In the genomic region with DNA sequence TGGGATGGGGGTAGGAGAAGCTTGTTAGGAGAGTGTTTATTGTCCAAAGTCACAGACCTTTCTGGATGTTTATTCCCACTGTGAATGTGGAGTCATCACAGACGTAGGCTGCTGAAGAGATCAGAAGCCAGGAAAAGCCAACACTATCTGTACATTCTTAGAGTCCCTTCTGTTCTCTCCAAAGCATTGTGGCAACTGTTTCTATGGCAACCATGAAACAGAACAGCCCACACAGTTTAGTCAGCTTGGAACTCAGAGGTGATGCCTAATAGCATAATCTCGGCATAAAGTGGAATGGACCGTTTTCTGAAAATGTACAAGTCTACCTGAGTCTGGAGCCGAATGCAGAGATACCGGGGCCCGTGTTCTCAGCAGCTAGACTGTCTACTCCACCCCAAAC, we compare ENCODE assay signal across 10 mouse cellular contexts.
DNase-seq lines count a peak whose midpoint lies in the region; ATAC-seq and TF ChIP-seq lines count a peak whose summit lies in the region.
"Had no signal": no experiment of that assay in that cellular context is flagged by ENCODE, and none has a peak within 500 bp of the region (broad histone marks: within the 10 kb centered on the region; RNA-seq: fewer than 3 reads in every experiment).

No protein-coding gene starts in this region.

- peaks cover 45% of the 10 kb centered on the region for H3K4me1 ChIP-seq in heart, embryonic 15.5 days (replicated peaks)
- no peaks in the 10 kb centered on the region; the same call in none of the 2 replicates for H3K4me1 ChIP-seq in testis, adult 2 months (ENCODE audit: control insufficient read depth, insufficient read depth, low read length)
- H3K4me1 ChIP-seq in kidney, embryonic 16.5 days (ENCODE audit: insufficient read depth, low read length), result no peaks in the 10 kb centered on the region; the same call in 1 of the 2 replicates

- no peak; the same call in 1 of the 2 replicates for TF ChIP-seq POLR2A in testis, adult 2 months (IDR thresholded peaks at IDR 0.05; ENCODE audit: control insufficient read depth, low read depth, low read length)

- no peak overlapping the region for H3K4me2 ChIP-seq in heart, embryonic 15.5 days
- no peak overlapping the region for H3K4me2 ChIP-seq in kidney, embryonic 16.5 days (replicated peaks; ENCODE audit: low read depth, low read length)
- H3K4me2 ChIP-seq: liver, embryonic 11.5 days had no signal

- H3K27me3 ChIP-seq in heart, embryonic 15.5 days, result no peaks in the 10 kb centered on the region
- H3K27me3 ChIP-seq in testis, adult 2 months (ENCODE audit: control insufficient read depth, insufficient read depth, low read length), result no peaks in the 10 kb centered on the region
- no peaks in the 10 kb centered on the region for H3K27me3 ChIP-seq in kidney, embryonic 16.5 days (ENCODE audit: insufficient read depth, low read length)

- no peak for TF ChIP-seq CTCF in testis, adult 2 months (IDR thresholded peaks at IDR 0.05; ENCODE audit: control insufficient read depth, insufficient read depth, insufficient replicate concordance, low read depth, low read length)

- H3K27ac ChIP-seq in heart, embryonic 15.5 days, result 0 out of 2 replicates have a peak overlapping the region, but pooled peaks have one; percentile 14
- H3K27ac ChIP-seq in testis, adult 2 months (ENCODE audit: control insufficient read depth, insufficient read depth, low read depth, low read length), result no peak overlapping the region
- no peak overlapping the region for H3K27ac ChIP-seq in kidney, embryonic 16.5 days (ENCODE audit: low read length)

- ATAC-seq in heart, embryonic 15.5 days (replicated peaks; ENCODE audit: insufficient number of reproducible peaks, insufficient read depth, low FRiP score, low read depth), result no peak
- ATAC-seq in kidney, embryonic 16.5 days (ENCODE audit: low FRiP score, low TSS enrichment), result no peak

- no peak overlapping the region for H3K4me3 ChIP-seq in heart, embryonic 15.5 days
- H3K4me3 ChIP-seq in testis, adult 2 months (ENCODE audit: control insufficient read depth, low read depth, low read length), result peak overlapping the region; percentile 81
- H3K4me3 ChIP-seq in kidney, embryonic 16.5 days (ENCODE audit: low read length), result no peak overlapping the region

- no peaks in the 10 kb centered on the region for H3K36me3 ChIP-seq in heart, embryonic 15.5 days
- H3K36me3 ChIP-seq in testis, adult 2 months (ENCODE audit: control insufficient read depth, insufficient read depth, low read length), result no peaks in the 10 kb centered on the region
- no peaks in the 10 kb centered on the region for H3K36me3 ChIP-seq in kidney, embryonic 16.5 days (ENCODE audit: insufficient read depth, low read length)

- 51% methylated on average over 6 of the region's 6 CpGs for WGBS in heart, embryonic 15.5 days
- 82% methylated on average over 6 of the region's 6 CpGs for WGBS in kidney, embryonic 16.5 days

- no peak for DNase-seq in heart, adult 18-20 months
- no peak for DNase-seq in testis, postnatal 14 days (ENCODE audit: low spot score)
- peak; percentile 22 to 33 for DNase-seq in left cerebral cortex, adult 18-20 months (ENCODE audit: low spot score in 2 of 2)
- DNase-seq in ovary, postnatal 36 days (ENCODE audit: low spot score), result no peak
- no peak for DNase-seq in ovary, adult 18-20 months (ENCODE audit: low spot score)
- DNase-seq: cerebellum, adult 2 months had no signal

- no peaks in the 10 kb centered on the region for H3K9me3 ChIP-seq in heart, embryonic 15.5 days (replicated peaks)
- H3K9me3 ChIP-seq in kidney, embryonic 16.5 days (ENCODE audit: low read length), result no peaks in the 10 kb centered on the region

- no peak overlapping the region for H3K9ac ChIP-seq in heart, embryonic 15.5 days
- H3K9ac ChIP-seq in kidney, embryonic 16.5 days (replicated peaks; ENCODE audit: low read length), result no peak overlapping the region

Comparison
In these comparisons a context has a peak if more than half of its experiments do, and no peak if none do; other contexts are left out.
1. DNase-seq: peak in left cerebral cortex, adult 18-20 months (2 of 2); none in heart, adult 18-20 months (0 of 2), testis, postnatal 14 days (single experiment), ovary, postnatal 36 days (single experiment) and ovary, adult 18-20 months (single experiment).